Mouse (Mus musculus): ENCODE data around the gene Bmp3.

DNA sequence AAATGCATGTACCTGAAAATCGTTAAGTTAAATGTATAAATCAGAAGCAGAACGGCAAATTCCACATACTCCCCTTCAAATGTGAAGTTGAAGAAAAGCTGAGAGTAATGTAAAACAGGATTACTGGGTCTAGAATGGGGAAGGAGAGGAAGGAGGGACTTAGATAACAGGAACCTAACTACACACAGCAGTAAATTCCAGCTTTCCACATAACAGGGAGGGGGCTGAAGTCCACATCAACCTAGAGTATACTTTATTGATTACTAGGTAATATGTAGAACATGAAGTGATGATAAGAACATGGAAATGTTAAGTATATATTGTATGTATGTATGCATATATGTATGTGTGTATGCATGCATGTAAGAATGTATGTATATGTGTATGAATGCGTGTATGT is 68.7 kb downstream of the Bmp3 start:
- TF ChIP-seq CTCF (IDR thresholded peaks at IDR 0.05; ENCODE audit: extremely low read depth, insufficient read length, insufficient replicate concordance, low read depth, low read length) (no peak), POLR2A (IDR thresholded peaks at IDR 0.05; ENCODE audit: low read depth, low read length) (no peak)
